Mouse (Mus musculus): ENCODE data around the gene Mybpc2. TPM values are rescaled to one million over a fixed set of nuclear protein-coding genes. Genes with fewer than 3 reads are reported as not detected.

Gene Mybpc2
- polyA plus RNA-seq, 1 experiment from 2014 or later, result 0.14 TPM

GRCm38 (mm10) chr7:44537009-44537408 is 12.6 kb upstream of the Mybpc2 start:
- Histone ChIP-seq H3K4me3 (ENCODE audit: low read length) (no peak overlapping the region), H3K4me1 (ENCODE audit: control insufficient read depth, insufficient read depth, low read depth, low read length) (no peaks in the 10 kb centered on the region), H3K9me3 (ENCODE audit: control insufficient read depth, low read length) (no peaks in the 10 kb centered on the region), H3K9ac (ENCODE audit: low read depth, low read length) (0 out of 2 replicates have a peak overlapping the region, but pooled peaks have one; percentile 3), H3K4me2 (ENCODE audit: low read length) (no peak overlapping the region), H3K27ac (ENCODE audit: low read depth, low read length) (no peak overlapping the region), H3K36me3 (ENCODE audit: control insufficient read depth, insufficient read depth, low read length) (peaks cover 9% of the 10 kb centered on the region), H3K27me3 (replicated peaks; ENCODE audit: control insufficient read depth, insufficient read depth, low read length) (no peaks in the 10 kb centered on the region)
- ATAC-seq, result no peak
- 78% methylated on average over 7 of the region's 7 CpGs for WGBS

GRCm38 (mm10) chr7:44536590-44536968 is 12.1 kb upstream of the Mybpc2 start:
- Histone ChIP-seq H3K4me3 (ENCODE audit: low read length) (no peak overlapping the region), H3K4me1 (ENCODE audit: control insufficient read depth, insufficient read depth, low read depth, low read length) (no peaks in the 10 kb centered on the region), H3K9me3 (ENCODE audit: control insufficient read depth, low read length) (no peaks in the 10 kb centered on the region), H3K27ac (ENCODE audit: low read depth, low read length) (no peak overlapping the region), H3K36me3 (ENCODE audit: control insufficient read depth, insufficient read depth, low read length) (peaks cover 9% of the 10 kb centered on the region), H3K9ac (ENCODE audit: low read depth, low read length) (0 out of 2 replicates have a peak overlapping the region, but pooled peaks have one; percentile 3), H3K4me2 (ENCODE audit: low read length) (no peak overlapping the region), H3K27me3 (replicated peaks; ENCODE audit: control insufficient read depth, insufficient read depth, low read length) (no peaks in the 10 kb centered on the region)
- WGBS, result 77% methylated on average over 6 of the region's 6 CpGs
- no peak for ATAC-seq

- Histone ChIP-seq H3K4me1 (ENCODE audit: control insufficient read depth, insufficient read depth, low read depth, low read length) (no peaks in the 10 kb centered on the region), H3K4me2 (ENCODE audit: low read length) (no peak overlapping the region), H3K36me3 (ENCODE audit: control insufficient read depth, insufficient read depth, low read length) (peaks cover 9% of the 10 kb centered on the region), H3K27me3 (replicated peaks; ENCODE audit: control insufficient read depth, insufficient read depth, low read length) (no peaks in the 10 kb centered on the region), H3K9me3 (ENCODE audit: control insufficient read depth, low read length) (no peaks in the 10 kb centered on the region), H3K4me3 (ENCODE audit: low read length) (no peak overlapping the region), H3K9ac (ENCODE audit: low read depth, low read length) (peak overlapping the region; percentile 13; the same call in 1 of the 2 replicates), H3K27ac (ENCODE audit: low read depth, low read length) (no peak overlapping the region)
- 94% methylated on average over 27 of the region's 27 CpGs for WGBS
- no peak for ATAC-seq
These were observed 11.5 kb upstream of the Mybpc2 start for GRCm38 (mm10) chr7:44535657-44536589.

DNA sequence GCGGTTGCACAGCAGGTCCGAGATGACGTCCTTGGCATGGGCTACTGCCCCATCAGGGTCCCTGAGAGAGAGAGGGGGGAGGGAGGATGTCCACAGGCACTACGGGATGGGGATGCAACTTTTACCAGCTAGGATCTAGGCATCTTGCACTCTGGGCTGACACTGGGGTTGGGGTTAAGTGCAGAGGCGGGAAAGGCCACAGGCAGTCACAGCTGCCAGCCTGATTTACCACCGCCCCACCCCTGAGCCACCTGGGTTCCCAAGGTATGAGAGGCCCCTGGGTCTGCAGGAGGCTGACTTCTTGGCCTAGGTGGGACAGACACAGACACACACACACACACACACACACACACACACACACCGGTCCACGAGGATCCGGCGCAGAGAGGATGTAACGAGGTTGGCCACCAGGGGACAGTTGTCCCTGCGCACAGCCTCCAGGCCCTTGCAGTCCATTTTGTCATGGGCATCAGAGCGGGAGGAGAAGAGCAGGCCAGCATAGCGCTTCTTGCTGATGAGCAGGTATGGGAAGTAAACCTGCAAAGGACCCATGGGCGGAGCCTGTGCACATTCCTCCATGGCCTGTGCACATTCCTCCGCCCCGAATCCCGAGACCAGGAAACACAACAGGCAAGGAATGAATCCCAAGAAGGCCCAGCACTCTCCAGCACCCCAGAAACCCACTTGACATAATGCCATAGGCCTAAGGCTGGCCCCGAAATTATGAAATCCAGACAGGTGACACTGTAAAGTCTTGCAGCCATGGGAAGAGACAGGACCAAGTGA is 10.4 kb upstream of the Mybpc2 start:
- peaks cover 3% of the 10 kb centered on the region; the same call in 1 of the 2 replicates for H3K36me3 ChIP-seq (ENCODE audit: control insufficient read depth, insufficient read depth, low read length)
- ATAC-seq, result no peak
- WGBS, result 85% methylated on average over 19 of the region's 19 CpGs

DNA sequence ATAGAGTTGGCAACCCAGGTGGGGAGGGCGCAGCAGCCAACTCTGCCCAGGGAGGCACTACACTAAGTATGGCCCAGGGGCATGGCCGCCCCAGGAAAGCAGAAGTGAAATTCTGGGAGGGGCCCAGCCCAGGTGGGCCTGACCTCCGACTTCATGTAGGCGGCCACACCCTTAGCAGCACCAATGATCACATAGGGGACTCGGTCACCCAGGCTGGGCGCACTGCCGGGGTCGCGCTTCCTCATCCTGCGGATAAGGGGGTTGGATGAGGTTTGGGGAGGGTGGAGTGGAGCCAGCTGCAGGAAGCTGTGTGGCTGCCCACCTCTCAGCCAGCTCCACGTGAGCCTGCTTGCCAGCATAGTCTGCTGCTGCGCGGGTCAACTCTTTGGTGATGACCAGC is 9.8 kb upstream of the Mybpc2 start:
- no peaks in the 10 kb centered on the region for H3K27me3 ChIP-seq (replicated peaks; ENCODE audit: control insufficient read depth, insufficient read depth, low read length)
- H3K9me3 ChIP-seq (ENCODE audit: control insufficient read depth, low read length), result no peaks in the 10 kb centered on the region
- H3K27ac ChIP-seq (ENCODE audit: low read depth, low read length), result no peak overlapping the region
- H3K36me3 ChIP-seq (ENCODE audit: control insufficient read depth, insufficient read depth, low read length), result no peaks in the 10 kb centered on the region; the same call in 1 of the 2 replicates
- no peak overlapping the region for H3K4me2 ChIP-seq (ENCODE audit: low read length)
- no peak overlapping the region for H3K9ac ChIP-seq (ENCODE audit: low read depth, low read length)
- no peaks in the 10 kb centered on the region for H3K4me1 ChIP-seq (ENCODE audit: control insufficient read depth, insufficient read depth, low read depth, low read length)
- no peak overlapping the region for H3K4me3 ChIP-seq (ENCODE audit: low read length)
- 88% methylated on average over 13 of the region's 13 CpGs for WGBS
- ATAC-seq, result no peak

More for the DNA sequence above, 10.4 kb upstream of the Mybpc2 start:
- H3K27ac ChIP-seq (ENCODE audit: low read depth, low read length), result no peak overlapping the region
- H3K4me3 ChIP-seq (ENCODE audit: low read length), result no peak overlapping the region
- no peak overlapping the region for H3K9ac ChIP-seq (ENCODE audit: low read depth, low read length)
- no peaks in the 10 kb centered on the region for H3K27me3 ChIP-seq (replicated peaks; ENCODE audit: control insufficient read depth, insufficient read depth, low read length)
- H3K4me2 ChIP-seq (ENCODE audit: low read length), result no peak overlapping the region
- H3K9me3 ChIP-seq (ENCODE audit: control insufficient read depth, low read length), result no peaks in the 10 kb centered on the region
- no peaks in the 10 kb centered on the region for H3K4me1 ChIP-seq (ENCODE audit: control insufficient read depth, insufficient read depth, low read depth, low read length)

GRCm38 (mm10) chr7:44533746-44534045 is 9.2 kb upstream of the Mybpc2 start:
- Histone ChIP-seq H3K9me3 (ENCODE audit: control insufficient read depth, low read length) (no peaks in the 10 kb centered on the region), H3K4me2 (ENCODE audit: low read length) (no peak overlapping the region), H3K4me1 (ENCODE audit: control insufficient read depth, insufficient read depth, low read depth, low read length) (no peaks in the 10 kb centered on the region), H3K27me3 (replicated peaks; ENCODE audit: control insufficient read depth, insufficient read depth, low read length) (0 out of 2 replicates have a peak, but pooled peaks cover 4% of the 10 kb centered on the region), H3K9ac (ENCODE audit: low read depth, low read length) (no peak overlapping the region), H3K36me3 (ENCODE audit: control insufficient read depth, insufficient read depth, low read length) (no peaks in the 10 kb centered on the region; the same call in 1 of the 2 replicates), H3K4me3 (ENCODE audit: low read length) (no peak overlapping the region), H3K27ac (ENCODE audit: low read depth, low read length) (no peak overlapping the region)
- WGBS, result 75% methylated on average over 12 of the region's 12 CpGs
- ATAC-seq, result no peak

GRCm38 (mm10) chr7:44532918-44533745 is 8.7 kb upstream of the Mybpc2 start:
- H3K4me1 ChIP-seq (ENCODE audit: control insufficient read depth, insufficient read depth, low read depth, low read length), result peaks cover 2% of the 10 kb centered on the region; the same call in 1 of the 2 replicates
- no peak overlapping the region for H3K9ac ChIP-seq (ENCODE audit: low read depth, low read length)
- H3K4me2 ChIP-seq (ENCODE audit: low read length), result no peak overlapping the region
- no peaks in the 10 kb centered on the region; the same call in 1 of the 2 replicates for H3K36me3 ChIP-seq (ENCODE audit: control insufficient read depth, insufficient read depth, low read length)
- WGBS, result 93% methylated on average over 28 of the region's 29 CpGs
- H3K9me3 ChIP-seq (ENCODE audit: control insufficient read depth, low read length), result no peaks in the 10 kb centered on the region
- H3K27ac ChIP-seq (ENCODE audit: low read depth, low read length), result no peak overlapping the region
- H3K4me3 ChIP-seq (ENCODE audit: low read length), result no peak overlapping the region
- 0 out of 2 replicates have a peak, but pooled peaks cover 4% of the 10 kb centered on the region for H3K27me3 ChIP-seq (replicated peaks; ENCODE audit: control insufficient read depth, insufficient read depth, low read length)
- ATAC-seq, result no peak

DNA sequence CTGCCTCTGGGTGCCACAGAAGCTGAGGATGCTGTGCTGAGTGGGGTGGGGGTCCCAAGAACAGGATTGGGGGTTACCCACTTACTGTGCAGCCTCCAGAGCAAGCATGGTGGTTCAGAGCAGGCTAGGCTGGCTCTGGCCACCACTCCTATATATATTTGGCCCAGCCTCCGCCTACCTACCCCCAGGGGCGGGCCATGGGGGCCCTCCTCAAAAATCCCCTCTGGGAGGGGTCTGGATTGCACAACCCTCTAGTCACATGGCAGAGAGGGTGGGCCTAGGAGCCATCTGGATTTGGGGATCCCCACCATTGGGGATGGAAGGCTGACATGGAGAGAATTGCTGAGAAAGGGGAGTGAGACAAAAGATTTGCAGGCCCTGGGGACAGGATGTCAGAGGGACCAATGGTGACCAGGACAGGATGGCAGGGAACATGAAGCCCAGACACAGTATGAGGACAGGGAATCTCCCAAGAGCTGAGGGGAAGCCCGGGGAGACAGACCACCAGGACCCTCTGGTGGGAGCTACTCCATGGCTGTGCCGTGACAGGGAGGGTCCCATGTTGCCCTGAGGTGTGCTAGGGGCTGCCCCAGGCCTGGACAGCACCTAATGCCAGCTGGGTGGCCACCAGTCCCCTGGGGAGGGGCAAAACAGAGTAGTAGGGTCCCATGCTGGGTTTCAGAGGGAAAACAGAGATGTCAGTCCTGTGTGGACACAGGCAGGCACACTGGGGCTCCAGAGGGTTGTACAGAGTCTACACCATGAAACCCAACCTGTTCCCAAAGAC is 7.7 kb upstream of the Mybpc2 start, which contains the start of gene Spib:
Spib (minus strand) TSS at position 126 of the 787 bp plus-strand sequence.
- Histone ChIP-seq H3K36me3 (ENCODE audit: control insufficient read depth, insufficient read depth, low read length) (no peaks in the 10 kb centered on the region), H3K4me3 (ENCODE audit: low read length) (no peak within 1 kb of the TSS), H3K27me3 (replicated peaks; ENCODE audit: control insufficient read depth, insufficient read depth, low read length) (0 out of 2 replicates have a peak, but pooled peaks cover 4% of the 10 kb centered on the region), H3K27ac (ENCODE audit: low read depth, low read length) (no peak within 1 kb of the TSS), H3K9ac (ENCODE audit: low read depth, low read length) (no peak within 1 kb of the TSS), H3K9me3 (ENCODE audit: control insufficient read depth, low read length) (no peaks in the 10 kb centered on the region), H3K4me1 (ENCODE audit: control insufficient read depth, insufficient read depth, low read depth, low read length) (peaks cover 7% of the 10 kb centered on the region; the same call in 1 of the 2 replicates), H3K4me2 (ENCODE audit: low read length) (no peak within 1 kb of the TSS)
- ATAC-seq, result no peak
- 81% methylated on average over 4 of the region's 4 CpGs for WGBS

All from hindbrain, embryonic 16.5 days (tissue).